Mouse (Mus musculus) intestine, embryonic 15.5 days (tissue): ENCODE measurements around the gene Osbpl3. TPM values are rescaled to one million over a fixed set of nuclear protein-coding genes. Genes with fewer than 3 reads are reported as not detected.

Experiments used
- ATAC-seq: fragments of 200-750 bp; cut with Nextera tagmentation; 2 replicates; pipeline ENCODE4 v1.8.0; 2017; ENCODE audit warnings: moderate TSS enrichment, moderate library complexity
- H3K27ac ChIP-seq: fragments of 300-500 bp; sonication (generic); 2 replicates; pipeline ENCODE4 v1.5.1; 2015; ENCODE audit warnings: mild to moderate bottlenecking, inconsistent platforms
- H3K27me3 ChIP-seq: fragments of 300-500 bp; sonication (generic); replicated peaks from 2 replicates; pipeline ENCODE4 v1.6.1; 2015; ENCODE audit warnings: inconsistent platforms
- H3K36me3 ChIP-seq: fragments of 300-500 bp; sonication (generic); 2 replicates; pipeline ENCODE4 v1.6.1; 2015; ENCODE audit warnings: inconsistent platforms
- H3K4me1 ChIP-seq: fragments of 300-500 bp; sonication (generic); replicated peaks from 2 replicates; pipeline ENCODE4 v1.6.1; 2015; ENCODE audit warnings: inconsistent platforms
- H3K4me2 ChIP-seq: fragments of 300-500 bp; sonication (generic); replicated peaks from 2 replicates; pipeline ENCODE4 v1.6.1; 2015; ENCODE audit warnings: mild to moderate bottlenecking, inconsistent platforms
- H3K4me3 ChIP-seq: fragments of 300-500 bp; sonication (generic); replicated peaks from 2 replicates; pipeline ENCODE4 v1.5.1; 2015; ENCODE audit warnings: inconsistent platforms
- H3K9ac ChIP-seq: fragments of 300-500 bp; sonication (generic); 2 replicates; pipeline ENCODE4 v1.6.1; 2015; ENCODE audit warnings: inconsistent platforms
- H3K9me3 ChIP-seq: fragments of 300-500 bp; sonication (generic); 2 replicates; pipeline ENCODE4 v1.6.1; 2016; ENCODE audit warnings: inconsistent platforms
- WGBS: fragments of 180-500 bp; shearing (Covaris S2); methylation state at CpG from one replicate; pipeline ENCODE4 v1.1.7; 2015; 5-methylcytosine and 5-hydroxymethylcytosine counted together
- polyA plus RNA-seq: library from polyadenylated mRNA; unstranded; fragments of >200 nt; fragmentation: Nextera tagmentation; extraction: Ambion mirVana; gene quantifications from 2 replicates; pipeline ENCODE4 v1.2.1, GENCODE M21; 2015

The Osbpl3 gene
- polyA plus RNA-seq, 1 experiment from 2014 or later: 7.4 TPM

GRCm38 (mm10) chr6:50395641-50396312 lies 60.2 kb downstream of the Osbpl3 start:
- Histone ChIP-seq H3K4me2 (no peak overlapping the region), H3K4me3 (no peak overlapping the region), H3K27me3 (no peaks in the 10 kb centered on the region), H3K9me3 (no peaks in the 10 kb centered on the region), H3K9ac (no peak overlapping the region), H3K4me1 (0 out of 2 replicates have a peak, but pooled peaks cover 2% of the 10 kb centered on the region), H3K27ac (no peak overlapping the region), H3K36me3 (no peaks in the 10 kb centered on the region)
- 71% methylated on average over 7 of the region's 7 CpGs for WGBS
- no peak for ATAC-seq

- Histone ChIP-seq H3K27me3 (no peaks in the 10 kb centered on the region), H3K4me1 (0 out of 2 replicates have a peak, but pooled peaks cover 4% of the 10 kb centered on the region), H3K9ac (no peak overlapping the region), H3K36me3 (no peaks in the 10 kb centered on the region), H3K9me3 (no peaks in the 10 kb centered on the region), H3K27ac (no peak overlapping the region), H3K4me2 (no peak overlapping the region), H3K4me3 (no peak overlapping the region)
- no peak for ATAC-seq
- WGBS: 73% methylated on average over 3 of the region's 3 CpGs
These were observed 61.6 kb downstream of the Osbpl3 start for GRCm38 (mm10) chr6:50394432-50394831.

GRCm38 (mm10) chr6:50393960-50394359 lies 62.0 kb downstream of the Osbpl3 start:
- 0 out of 2 replicates have a peak, but pooled peaks cover 4% of the 10 kb centered on the region for H3K4me1 ChIP-seq
- H3K9me3 ChIP-seq: no peaks in the 10 kb centered on the region
- no peak for ATAC-seq
- WGBS: 76% methylated on average over 8 of the region's 8 CpGs
- no peak overlapping the region for H3K4me3 ChIP-seq
- H3K9ac ChIP-seq: no peak overlapping the region
- H3K36me3 ChIP-seq: no peaks in the 10 kb centered on the region
- no peaks in the 10 kb centered on the region for H3K27me3 ChIP-seq
- H3K4me2 ChIP-seq: no peak overlapping the region
- H3K27ac ChIP-seq: no peak overlapping the region

- H3K4me2 ChIP-seq: no peak overlapping the region
- WGBS: 94% methylated on average over 3 of the region's 3 CpGs
- H3K36me3 ChIP-seq: no peaks in the 10 kb centered on the region
- no peak overlapping the region for H3K9ac ChIP-seq
- no peaks in the 10 kb centered on the region for H3K27me3 ChIP-seq
- no peak overlapping the region for H3K4me3 ChIP-seq
- H3K9me3 ChIP-seq: no peaks in the 10 kb centered on the region
- ATAC-seq: no peak
- H3K4me1 ChIP-seq: 0 out of 2 replicates have a peak, but pooled peaks cover 4% of the 10 kb centered on the region
- H3K27ac ChIP-seq: no peak overlapping the region
These were observed 64.0 kb downstream of the Osbpl3 start for GRCm38 (mm10) chr6:50391951-50392350.

GRCm38 (mm10) chr6:50390313-50390712 lies 65.7 kb downstream of the Osbpl3 start:
- WGBS: 55% methylated on average over 5 of the region's 5 CpGs
- Histone ChIP-seq H3K27ac (peak overlapping the region; percentile 25), H3K9ac (no peak overlapping the region), H3K4me2 (no peak overlapping the region), H3K36me3 (no peaks in the 10 kb centered on the region), H3K4me3 (no peak overlapping the region), H3K4me1 (0 out of 2 replicates have a peak, but pooled peaks cover 4% of the 10 kb centered on the region), H3K27me3 (no peaks in the 10 kb centered on the region), H3K9me3 (no peaks in the 10 kb centered on the region)
- peak; percentile 90 for ATAC-seq

- no peak overlapping the region for H3K9ac ChIP-seq
- H3K4me3 ChIP-seq: no peak overlapping the region
- H3K27me3 ChIP-seq: no peaks in the 10 kb centered on the region
- no peak overlapping the region for H3K27ac ChIP-seq
- H3K36me3 ChIP-seq: no peaks in the 10 kb centered on the region
- ATAC-seq: no peak
- H3K4me2 ChIP-seq: no peak overlapping the region
- H3K9me3 ChIP-seq: no peaks in the 10 kb centered on the region
- WGBS: 52% methylated on average over 5 of the region's 5 CpGs
- 0 out of 2 replicates have a peak, but pooled peaks cover 4% of the 10 kb centered on the region for H3K4me1 ChIP-seq
These were observed 68.4 kb downstream of the Osbpl3 start for GRCm38 (mm10) chr6:50387629-50388028.

GRCm38 (mm10) chr6:50386497-50386896 lies 69.5 kb downstream of the Osbpl3 start:
- Histone ChIP-seq H3K9ac (no peak overlapping the region), H3K4me2 (no peak overlapping the region), H3K27me3 (no peaks in the 10 kb centered on the region), H3K4me1 (peaks cover 9% of the 10 kb centered on the region; the same call in 1 of the 2 replicates), H3K4me3 (no peak overlapping the region), H3K36me3 (no peaks in the 10 kb centered on the region), H3K9me3 (no peaks in the 10 kb centered on the region), H3K27ac (no peak overlapping the region)
- WGBS: 83% methylated on average over 4 of the region's 4 CpGs
- no peak for ATAC-seq

- Histone ChIP-seq H3K4me2 (no peak overlapping the region), H3K36me3 (no peaks in the 10 kb centered on the region), H3K27ac (no peak overlapping the region), H3K4me1 (peaks cover 10% of the 10 kb centered on the region; the same call in 1 of the 2 replicates), H3K4me3 (no peak overlapping the region), H3K9me3 (no peaks in the 10 kb centered on the region), H3K27me3 (no peaks in the 10 kb centered on the region), H3K9ac (no peak overlapping the region)
- 91% methylated on average over 8 of the region's 8 CpGs for WGBS
- ATAC-seq: no peak
These were observed 70.5 kb downstream of the Osbpl3 start for GRCm38 (mm10) chr6:50385451-50386013.

GRCm38 (mm10) chr6:50382711-50383110 lies 73.3 kb downstream of the Osbpl3 start:
- H3K4me3 ChIP-seq: no peak overlapping the region
- H3K36me3 ChIP-seq: no peaks in the 10 kb centered on the region
- H3K4me2 ChIP-seq: 0 out of 2 replicates have a peak overlapping the region, but pooled peaks have one; percentile 48

GRCm38 (mm10) chr6:50382196-50382595 lies 73.8 kb downstream of the Osbpl3 start:
- Histone ChIP-seq H3K9ac (no peak overlapping the region), H3K36me3 (no peaks in the 10 kb centered on the region), H3K4me3 (no peak overlapping the region), H3K9me3 (no peaks in the 10 kb centered on the region), H3K27ac (peak overlapping the region; percentile 58; the same call in 1 of the 2 replicates), H3K4me2 (peak overlapping the region; percentile 48), H3K4me1 (peaks cover 19% of the 10 kb centered on the region; the same call in 1 of the 2 replicates), H3K27me3 (no peaks in the 10 kb centered on the region)
- WGBS: 26% methylated on average over 8 of the region's 8 CpGs
- no peak for ATAC-seq

More at GRCm38 (mm10) chr6:50382711-50383110, 73.3 kb downstream of the Osbpl3 start:
- ATAC-seq: no peak
- Histone ChIP-seq H3K9ac (no peak overlapping the region), H3K9me3 (no peaks in the 10 kb centered on the region), H3K4me1 (peaks cover 19% of the 10 kb centered on the region; the same call in 1 of the 2 replicates), H3K27me3 (no peaks in the 10 kb centered on the region), H3K27ac (no peak overlapping the region)
- WGBS: 83% methylated on average over 7 of the region's 7 CpGs

GRCm38 (mm10) chr6:50381504-50382091 lies 74.4 kb downstream of the Osbpl3 start:
- no peaks in the 10 kb centered on the region for H3K9me3 ChIP-seq
- 25% methylated on average over 11 of the region's 11 CpGs for WGBS
- ATAC-seq: peak; percentile 85
- peak overlapping the region; percentile 14 for H3K4me3 ChIP-seq
- no peaks in the 10 kb centered on the region for H3K27me3 ChIP-seq
- no peak overlapping the region for H3K9ac ChIP-seq
- peak overlapping the region; percentile 62 for H3K27ac ChIP-seq
- no peaks in the 10 kb centered on the region for H3K36me3 ChIP-seq
- H3K4me1 ChIP-seq: peaks cover 19% of the 10 kb centered on the region; the same call in 1 of the 2 replicates
- peak overlapping the region; percentile 48 for H3K4me2 ChIP-seq

- Histone ChIP-seq H3K9ac (no peak overlapping the region), H3K4me1 (peaks cover 24% of the 10 kb centered on the region; the same call in 1 of the 2 replicates), H3K36me3 (no peaks in the 10 kb centered on the region), H3K4me3 (no peak overlapping the region), H3K4me2 (no peak overlapping the region), H3K9me3 (no peaks in the 10 kb centered on the region), H3K27ac (no peak overlapping the region), H3K27me3 (no peaks in the 10 kb centered on the region)
- no peak for ATAC-seq
- WGBS: 93% methylated on average over 4 of the region's 4 CpGs
These were observed 76.3 kb downstream of the Osbpl3 start for GRCm38 (mm10) chr6:50379740-50380139.
